Mouse (Mus musculus) kidney, adult 2 months (tissue): ENCODE results near the gene Acvr1b. TPM values are rescaled to one million over a fixed set of nuclear protein-coding genes. Genes with fewer than 3 reads are reported as not detected.

Experiments
- DNase-seq: peaks from one replicate; pipeline ENCODE4 v3.0.0; 2021
- H3K27ac ChIP-seq: fragments of 200-500 bp; 2 replicates; pipeline ENCODE4 v1.5.1; 2012; ENCODE audit warnings: low read depth, low read length, control low read depth, inconsistent platforms; ENCODE audit not compliant: insufficient read depth
- H3K27me3 ChIP-seq: fragments of 200-500 bp; replicated peaks from 2 replicates; pipeline ENCODE4 v1.6.1; 2012; ENCODE audit warnings: mild to moderate bottlenecking, moderate library complexity, low read length, inconsistent platforms; ENCODE audit not compliant: control insufficient read depth, insufficient read depth
- H3K36me3 ChIP-seq: fragments of 200-500 bp; 2 replicates; pipeline ENCODE4 v1.6.1; 2012; ENCODE audit warnings: mild to moderate bottlenecking, moderate library complexity, low read length, inconsistent platforms; ENCODE audit not compliant: control insufficient read depth, insufficient read depth
- H3K4me1 ChIP-seq: fragments of 200-500 bp; 2 replicates; pipeline ENCODE4 v1.6.1; 2011; ENCODE audit warnings: low read length; ENCODE audit not compliant: control insufficient read depth, insufficient read depth
- H3K4me3 ChIP-seq: fragments of 200-500 bp; 2 replicates; pipeline ENCODE4 v1.5.1; 2011; ENCODE audit warnings: mild to moderate bottlenecking, low read depth, low read length, control low read depth; ENCODE audit not compliant: insufficient read depth
- CTCF ChIP-seq: fragments of 200-500 bp; conservative IDR thresholded peaks from 2 replicates; pipeline ENCODE4 v1.5.1; 2011; ENCODE audit warnings: low read depth, mild to moderate bottlenecking, control low read depth, low read length, moderate library complexity, mixed read lengths; ENCODE audit not compliant: insufficient read depth, insufficient read length
- POLR2A ChIP-seq: fragments of 200-500 bp; IDR thresholded peaks from one replicate; pipeline ENCODE4 v1.6.1; 2011; ENCODE audit warnings: low read depth, low read length, control low read depth
- WGBS: fragments of 180-500 bp; shearing (Covaris S2); methylation state at CpG from one replicate; pipeline ENCODE4 v1.1.7; 2018; 5-methylcytosine and 5-hydroxymethylcytosine counted together
- polyA plus RNA-seq: library from polyadenylated mRNA; depleted of rRNA; stranded (reverse); fragments of >200 nt; gene quantifications from 2 replicates; pipeline ENCODE4 v1.2.3, GENCODE M21; 2012

Gene Acvr1b
- polyA plus RNA-seq, 1 experiment, result 37.2 TPM

DNA sequence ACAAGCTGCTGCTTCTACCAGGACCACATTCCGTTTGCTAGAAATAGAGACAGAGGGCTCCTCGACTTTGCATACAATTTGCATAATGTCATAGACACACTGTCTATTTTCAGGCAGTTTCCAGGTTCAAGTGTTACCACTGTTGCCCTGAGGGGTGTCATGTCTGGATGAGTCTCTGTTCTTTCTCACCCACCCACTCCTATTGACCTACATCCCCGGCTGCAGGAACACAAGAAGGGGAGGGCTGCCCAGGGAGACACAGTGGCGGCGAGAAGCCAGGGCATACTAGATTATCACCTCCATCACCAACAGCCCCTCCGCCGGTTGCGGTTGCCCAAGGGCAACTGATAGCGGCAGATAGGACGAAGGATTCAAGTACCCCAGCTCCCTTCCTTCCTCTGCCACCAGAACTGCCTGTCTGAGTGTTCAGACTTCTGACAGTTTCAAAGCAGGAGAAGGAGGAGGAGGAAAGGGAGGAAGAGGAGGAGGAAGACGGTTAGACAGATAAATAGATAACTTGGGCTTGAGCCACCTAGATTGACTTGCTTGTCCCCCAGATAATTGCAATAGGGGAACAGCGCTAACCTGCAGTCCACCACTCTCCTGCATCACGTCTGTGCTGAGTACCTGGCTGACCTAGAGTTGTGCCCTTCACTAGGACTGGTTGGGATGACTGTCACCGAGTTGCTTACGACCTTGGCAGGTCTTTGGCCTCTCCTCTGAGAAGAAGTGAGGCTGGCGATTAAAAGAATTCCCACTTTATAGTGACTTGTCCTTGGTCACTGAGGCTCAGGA, 26.6 kb upstream of the Acvr1b start:
- Histone ChIP-seq H3K36me3 (no peaks in the 10 kb centered on the region), H3K27me3 (no peaks in the 10 kb centered on the region), H3K4me3 (no peak overlapping the region), H3K4me1 (peaks cover 23% of the 10 kb centered on the region), H3K27ac (peak overlapping the region; percentile 2; the same call in 1 of the 2 replicates)
- DNase-seq, result no peak
- 72% methylated on average over 16 of the region's 16 CpGs for WGBS
- TF ChIP-seq CTCF, result no peak

- Histone ChIP-seq H3K4me1 (peaks cover 23% of the 10 kb centered on the region), H3K36me3 (no peaks in the 10 kb centered on the region), H3K4me3 (no peak overlapping the region), H3K27me3 (no peaks in the 10 kb centered on the region), H3K27ac (peak overlapping the region; percentile 2; the same call in 1 of the 2 replicates)
- TF ChIP-seq CTCF (no peak), POLR2A (no peak)
- WGBS, result 55% methylated on average over 6 of the region's 6 CpGs
- DNase-seq, result peak; percentile 63
Observed at GRCm38 (mm10) chr15:101147910-101148273, 26.0 kb upstream of the Acvr1b start.

- Histone ChIP-seq H3K27ac (no peak overlapping the region), H3K27me3 (no peaks in the 10 kb centered on the region), H3K4me3 (no peak overlapping the region), H3K36me3 (no peaks in the 10 kb centered on the region), H3K4me1 (peaks cover 16% of the 10 kb centered on the region; the same call in 1 of the 2 replicates)
- DNase-seq, result no peak
- 58% methylated on average over 6 of the region's 6 CpGs for WGBS
- TF ChIP-seq POLR2A (no peak), CTCF (no peak)
Observed at GRCm38 (mm10) chr15:101148604-101149003, 25.3 kb upstream of the Acvr1b start.

DNA sequence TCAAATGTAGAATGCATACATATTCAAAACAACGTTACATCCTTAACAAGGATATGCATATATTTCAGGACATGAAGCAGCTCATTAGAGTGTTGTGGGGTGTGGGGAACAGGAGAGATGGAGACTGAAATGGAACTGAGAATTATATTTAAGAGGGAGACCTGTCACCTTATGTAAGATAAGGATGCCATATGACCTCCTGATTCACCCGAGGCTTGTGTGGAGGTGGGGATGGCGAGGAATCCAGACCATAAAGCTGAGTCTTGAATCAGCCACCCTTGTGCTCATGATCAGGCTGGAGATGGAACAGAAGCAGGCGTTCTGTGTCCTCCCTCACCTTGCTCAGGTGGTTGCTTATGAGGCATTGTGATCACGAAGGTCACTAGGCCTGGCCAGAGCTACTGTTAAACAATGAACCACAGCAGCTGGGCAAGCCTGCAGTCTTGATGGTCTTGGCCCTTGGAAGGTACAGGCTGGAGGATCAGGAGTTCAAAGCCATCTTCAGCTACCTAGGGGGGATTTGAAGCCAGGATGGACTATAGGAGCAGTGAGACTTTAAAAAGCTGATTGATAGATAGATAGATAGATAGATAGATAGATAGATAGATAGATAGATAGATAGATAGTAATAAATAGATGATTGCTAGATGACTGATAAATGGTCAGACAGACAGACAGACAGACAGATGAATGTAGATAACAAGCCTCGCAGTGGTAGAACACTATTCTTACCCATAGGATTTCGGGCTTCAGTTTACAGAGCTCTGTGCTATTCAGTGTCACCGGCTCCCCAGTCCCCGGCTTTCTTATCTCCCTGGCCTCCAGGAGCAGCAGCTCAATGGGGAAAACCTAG, 22.2 kb upstream of the Acvr1b start:
- H3K4me3 ChIP-seq, result no peak overlapping the region
- H3K36me3 ChIP-seq, result no peaks in the 10 kb centered on the region
- TF ChIP-seq CTCF, result no peak
- no peak for TF ChIP-seq POLR2A
- H3K27me3 ChIP-seq, result no peaks in the 10 kb centered on the region
- DNase-seq, result no peak
- WGBS, result 84% methylated on average over 9 of the region's 9 CpGs
- no peaks in the 10 kb centered on the region for H3K4me1 ChIP-seq
- no peak overlapping the region for H3K27ac ChIP-seq

GRCm38 (mm10) chr15:101154700-101155616, 18.9 kb upstream of the Acvr1b start:
- no peak overlapping the region for H3K27ac ChIP-seq
- H3K27me3 ChIP-seq, result no peaks in the 10 kb centered on the region
- 84% methylated on average over 7 of the region's 7 CpGs for WGBS

DNA sequence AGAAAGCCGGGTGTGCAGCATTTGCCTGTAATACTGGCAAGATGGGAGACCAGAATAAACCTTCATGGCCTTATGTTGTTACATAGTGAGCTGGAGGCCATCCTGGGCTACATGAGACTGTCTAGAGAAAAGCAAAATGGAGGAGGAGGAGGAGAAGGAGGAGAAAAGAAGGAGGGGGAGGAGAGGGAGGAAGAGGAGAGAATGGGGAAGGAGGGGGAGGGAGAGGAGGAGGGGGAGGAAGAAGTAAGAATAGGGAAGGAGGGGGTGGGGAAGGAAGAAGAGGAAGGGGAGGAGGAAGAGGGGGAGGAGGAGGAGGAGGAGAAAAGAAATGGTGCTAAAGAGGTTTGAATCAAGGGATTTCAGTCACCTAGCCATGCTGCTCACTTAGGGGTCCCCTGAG, 13.7 kb upstream of the Acvr1b start:
- TF ChIP-seq CTCF, result no peak
- no peak for TF ChIP-seq POLR2A
- Histone ChIP-seq H3K36me3 (no peaks in the 10 kb centered on the region), H3K27ac (no peak overlapping the region), H3K4me1 (peaks cover 7% of the 10 kb centered on the region; the same call in 1 of the 2 replicates), H3K27me3 (no peaks in the 10 kb centered on the region), H3K4me3 (no peak overlapping the region)
- 25% methylated on average over 1 of the region's 1 CpGs for WGBS
- DNase-seq, result no peak

More at GRCm38 (mm10) chr15:101154700-101155616, 18.9 kb upstream of the Acvr1b start:
- no peak for DNase-seq
- Histone ChIP-seq H3K4me1 (no peaks in the 10 kb centered on the region), H3K36me3 (no peaks in the 10 kb centered on the region), H3K4me3 (no peak overlapping the region)
- TF ChIP-seq POLR2A (no peak), CTCF (no peak)

DNA sequence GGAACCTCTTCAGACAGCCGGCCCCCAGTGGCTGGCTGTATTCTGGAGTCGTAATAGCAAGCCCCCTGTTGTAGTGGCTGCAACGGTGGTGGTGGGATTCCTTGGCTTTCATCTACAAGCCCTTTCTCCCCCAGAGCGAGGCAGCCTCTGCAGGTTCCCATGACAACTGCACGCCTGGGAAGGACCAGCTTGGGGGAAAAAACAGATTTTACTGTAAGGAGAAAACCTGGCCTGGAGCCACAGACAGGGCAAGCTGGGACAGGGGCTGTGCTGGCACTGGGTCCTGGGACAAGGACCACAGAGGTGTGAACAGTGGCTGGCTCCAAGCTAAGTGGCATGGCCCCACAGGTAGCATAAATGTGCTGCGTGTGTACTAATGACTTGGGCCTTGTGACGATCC, 13.3 kb upstream of the Acvr1b start:
- Histone ChIP-seq H3K4me1 (peaks cover 8% of the 10 kb centered on the region), H3K27me3 (no peaks in the 10 kb centered on the region), H3K4me3 (no peak overlapping the region), H3K36me3 (no peaks in the 10 kb centered on the region), H3K27ac (no peak overlapping the region)
- DNase-seq, result no peak
- TF ChIP-seq CTCF, result no peak
- TF ChIP-seq POLR2A, result no peak
- 54% methylated on average over 7 of the region's 7 CpGs for WGBS
